Mouse (Mus musculus) G1E-ER4 (cell line): ENCODE results near the gene Ak8. TPM values are rescaled to one million over a fixed set of nuclear protein-coding genes. Genes with fewer than 3 reads are reported as not detected.

Experiments
- GATA1 ChIP-seq: IDR thresholded peaks from one replicate; pipeline ENCODE4 v1.8.0; 2012; ENCODE audit warnings: low read length, inconsistent platforms
- polyA plus RNA-seq: library from polyadenylated mRNA; stranded (reverse); fragments of >175 nt; gene quantifications from 2 replicates; pipeline ENCODE4 v1.2.3, GENCODE M21; 2012

The Ak8 gene
- polyA plus RNA-seq, 1 experiment: 0.24 TPM

- TF ChIP-seq GATA1: no peak
Observed at GRCm38 (mm10) chr2:28706787-28707186, 6.8 kb downstream of the Ak8 start.

DNA sequence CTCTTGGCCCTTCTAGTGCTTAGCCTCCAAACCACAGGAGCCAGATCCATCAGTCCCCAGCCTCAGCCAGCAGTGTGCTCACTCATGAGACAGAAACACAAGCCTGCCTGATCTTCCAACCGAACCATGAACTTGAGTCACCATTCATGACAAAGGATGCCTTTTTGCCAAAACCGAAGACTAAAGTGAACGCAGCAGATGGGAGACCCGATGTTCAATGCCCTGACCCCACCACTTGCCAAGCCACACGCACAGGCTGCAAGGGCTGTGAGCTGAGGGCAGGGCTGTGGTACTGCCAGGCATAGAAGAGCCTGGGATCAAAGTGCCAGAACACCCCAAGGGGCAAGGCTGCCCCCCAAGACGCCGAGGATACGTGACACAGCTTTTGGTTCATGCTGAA lies 13.1 kb downstream of the Ak8 start:
- TF ChIP-seq GATA1: no peak

DNA sequence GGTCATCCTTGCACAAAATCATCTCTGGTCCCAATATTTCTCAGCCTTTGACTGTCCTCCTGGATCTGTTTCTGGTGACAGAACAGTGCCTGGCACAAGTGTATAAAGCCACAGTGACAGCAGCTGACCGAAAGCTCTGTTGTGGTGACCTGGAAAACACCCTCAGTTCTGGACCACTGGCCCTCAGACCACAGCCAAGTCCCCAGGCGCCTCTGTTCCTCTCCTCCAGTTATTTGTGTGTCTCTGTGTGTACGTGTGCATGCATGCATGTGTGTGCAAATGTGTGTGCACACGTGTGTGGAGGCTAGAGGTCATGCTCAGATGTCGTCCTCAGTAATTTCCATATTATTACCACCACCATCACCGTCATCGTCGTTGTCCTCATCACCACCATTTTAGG lies 22.5 kb downstream of the Ak8 start:
- TF ChIP-seq GATA1: no peak

GRCm38 (mm10) chr2:28723912-28724311 lies 23.9 kb downstream of the Ak8 start:
- no peak for TF ChIP-seq GATA1

DNA sequence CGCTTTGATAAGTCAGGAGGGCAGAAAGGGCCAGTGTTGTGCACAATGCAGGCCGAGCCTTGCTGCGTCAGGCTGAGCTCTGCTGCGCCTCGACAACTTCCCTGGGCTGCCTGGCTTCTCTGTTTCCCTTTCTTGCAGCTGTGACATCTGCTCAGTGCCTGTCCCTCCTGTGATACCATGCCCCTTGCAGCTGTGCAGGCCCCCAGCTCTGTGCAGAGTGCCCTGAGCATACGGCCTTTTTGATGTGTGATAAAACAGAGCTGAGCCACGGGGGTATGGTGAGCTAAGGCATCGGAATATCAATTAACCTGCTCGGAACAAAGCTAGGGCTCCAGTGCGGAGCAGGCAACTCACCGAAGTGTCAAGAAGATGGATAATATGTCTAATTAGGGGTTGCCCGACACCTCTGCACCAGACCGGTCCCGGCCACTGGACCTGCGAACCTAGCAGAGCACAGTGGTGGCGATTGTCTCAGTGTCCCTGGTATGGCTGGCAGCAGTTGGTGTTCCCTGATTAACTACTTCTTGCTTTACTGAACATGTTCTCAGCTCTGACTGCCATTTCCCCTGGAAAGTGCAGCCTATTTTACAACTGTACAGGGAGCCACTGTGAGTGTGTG lies 27.9 kb downstream of the Ak8 start:
- no peak for TF ChIP-seq GATA1

DNA sequence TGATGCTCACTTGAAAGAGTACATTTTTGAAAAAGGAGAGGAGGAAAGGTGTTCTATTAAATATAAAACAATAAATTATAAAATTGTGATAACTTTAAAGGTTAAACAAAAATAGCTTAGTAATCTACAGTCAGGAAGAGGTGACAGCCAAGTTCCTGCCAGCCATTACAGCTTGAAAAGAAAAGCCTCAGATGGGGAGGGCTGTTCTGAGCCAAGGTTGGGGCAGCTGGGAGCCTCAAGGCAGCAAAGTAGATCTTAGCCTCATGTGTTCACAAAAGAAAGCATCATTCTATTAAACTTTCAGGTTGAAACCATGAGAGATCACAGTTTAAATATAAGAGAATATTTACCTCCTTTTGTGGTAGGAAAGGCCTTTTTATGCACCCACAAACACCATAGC lies 30.7 kb downstream of the Ak8 start:
- no peak for TF ChIP-seq GATA1

- TF ChIP-seq GATA1: no peak
Observed at GRCm38 (mm10) chr2:28737112-28737511, 37.1 kb downstream of the Ak8 start.

DNA sequence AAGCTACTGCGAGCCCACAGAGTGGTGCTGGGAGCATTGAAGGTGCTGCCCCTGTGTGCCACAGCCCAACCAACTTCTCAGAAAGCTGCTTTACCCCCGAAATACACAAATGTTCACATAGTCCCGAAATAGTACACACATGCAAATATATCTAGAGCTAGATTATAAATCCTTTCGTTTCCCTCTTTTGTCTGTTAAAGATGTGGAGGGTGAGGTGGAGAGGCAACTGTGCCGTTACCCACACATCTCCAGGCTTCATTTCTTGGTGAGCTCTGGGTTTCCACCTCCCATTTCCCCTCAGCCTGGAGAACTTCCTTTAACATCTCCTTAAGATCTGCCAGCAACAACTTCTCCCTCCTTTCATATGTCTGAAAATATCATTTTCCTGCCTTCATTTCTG lies 40.2 kb downstream of the Ak8 start:
- no peak for TF ChIP-seq GATA1

DNA sequence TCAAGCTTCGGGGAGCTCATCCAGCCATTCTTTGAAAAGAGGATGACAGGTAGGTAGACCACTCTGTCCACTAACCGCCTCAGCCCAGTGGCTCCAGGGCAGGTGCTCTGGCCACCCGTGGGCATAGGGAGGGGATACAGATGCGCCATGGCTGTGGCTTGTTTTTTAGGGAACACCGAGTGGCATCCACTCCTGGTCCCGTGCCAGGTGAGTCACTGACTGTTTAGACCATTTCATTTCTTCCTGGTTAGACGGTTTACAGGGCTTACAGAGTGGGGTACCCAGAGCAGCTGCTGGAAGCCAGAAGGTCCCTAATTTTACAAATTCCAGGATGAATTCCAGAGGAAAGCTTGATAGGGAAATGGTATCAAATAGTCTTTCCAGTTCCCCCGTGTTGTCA lies 42.7 kb downstream of the Ak8 start:
- no peak for TF ChIP-seq GATA1

GRCm38 (mm10) chr2:28746682-28747332 lies 46.8 kb downstream of the Ak8 start:
- no peak for TF ChIP-seq GATA1

GRCm38 (mm10) chr2:28747705-28748104 lies 47.7 kb downstream of the Ak8 start:
- TF ChIP-seq GATA1: no peak

GRCm38 (mm10) chr2:28751186-28751585 lies 51.2 kb downstream of the Ak8 start:
- no peak for TF ChIP-seq GATA1

- TF ChIP-seq GATA1: no peak
Observed at GRCm38 (mm10) chr2:28751658-28752057, 51.7 kb downstream of the Ak8 start.

DNA sequence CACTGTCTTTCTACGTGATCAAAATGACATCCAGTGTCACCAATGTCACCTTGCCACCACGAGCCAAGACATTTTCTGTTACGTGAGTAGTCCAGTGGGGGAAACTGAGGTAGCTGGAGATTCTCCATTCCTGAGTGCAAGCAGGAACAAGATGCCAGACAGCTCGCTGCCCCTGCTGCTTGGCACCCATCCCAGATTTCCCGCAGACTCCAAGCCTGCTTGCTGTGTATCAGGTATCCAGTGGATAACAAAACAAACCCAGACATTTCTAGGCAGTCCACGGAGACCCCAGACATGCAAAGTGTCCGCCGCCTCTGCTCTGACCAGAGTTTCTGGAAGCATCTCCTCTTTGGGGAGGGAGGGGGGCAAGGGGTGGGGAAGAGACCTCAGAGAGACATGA lies 52.4 kb downstream of the Ak8 start:
- TF ChIP-seq GATA1: no peak

DNA sequence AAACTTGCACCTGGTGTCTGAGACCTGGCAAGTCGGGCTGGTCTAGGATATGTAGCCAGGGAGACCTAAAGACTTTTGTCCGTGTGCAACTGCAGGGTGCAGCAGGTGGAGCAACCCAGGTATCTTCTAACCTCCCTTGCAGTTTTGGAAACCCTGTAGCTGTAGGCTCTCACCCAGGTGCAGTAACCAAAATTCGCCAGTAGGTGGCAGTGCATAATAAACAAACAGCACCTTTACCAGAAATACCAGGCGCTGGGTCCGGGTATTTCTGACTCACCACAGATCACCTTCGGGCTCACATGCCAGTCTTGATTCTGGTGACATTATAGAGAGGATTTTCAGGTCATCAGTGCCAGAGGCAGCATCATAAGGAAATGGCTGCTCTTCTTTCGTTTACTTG lies 55.5 kb downstream of the Ak8 start:
- no peak for TF ChIP-seq GATA1

- no peak for TF ChIP-seq GATA1
Observed at GRCm38 (mm10) chr2:28756201-28756600, 56.2 kb downstream of the Ak8 start.

DNA sequence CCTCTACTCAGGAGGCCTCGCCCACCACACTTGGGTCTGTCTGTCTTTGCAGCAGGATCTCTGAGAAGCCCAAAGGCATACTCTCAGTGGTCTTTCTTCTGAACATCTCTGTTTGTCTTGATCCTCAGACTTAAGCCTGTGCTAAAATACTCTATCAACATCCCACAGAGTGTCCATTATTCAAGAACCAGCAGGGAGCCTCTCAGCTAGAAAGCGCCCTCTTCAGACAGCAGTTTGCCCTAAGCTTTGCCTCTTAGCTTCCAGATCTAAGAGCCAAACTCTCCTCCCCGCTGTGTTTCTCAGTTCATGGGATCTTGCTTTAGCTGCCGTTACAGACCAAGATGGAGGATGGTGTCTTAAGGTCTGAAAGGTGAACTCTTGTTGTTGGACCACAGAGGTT lies 59.5 kb downstream of the Ak8 start:
- no peak for TF ChIP-seq GATA1
